Mouse (Mus musculus): Measurements from ENCODE around the gene Il17rb.
A peak's percentile ranks its signal among the peaks of the same experiment; 100 is the strongest.

Il17rb gene

GRCm38 (mm10) chr14:29971446-29971845 is 37.2 kb downstream of the Il17rb start:
- no peak for DNase-seq (ENCODE audit: extremely low spot score, low read depth, low spot score)

GRCm38 (mm10) chr14:29968075-29968821 is 40.4 kb downstream of the Il17rb start, which contains the start of gene Selenok:
Selenok (plus strand) TSS chr14:29968308.
- peak; percentile 98 for DNase-seq (ENCODE audit: extremely low spot score, low read depth, low spot score)

- no peak for DNase-seq (ENCODE audit: extremely low spot score, low read depth, low spot score)
Observed at GRCm38 (mm10) chr14:29967611-29968010, 41.1 kb downstream of the Il17rb start.

- no peak for DNase-seq (ENCODE audit: extremely low spot score, low read depth, low spot score)
Observed at GRCm38 (mm10) chr14:29957393-29957792, 51.3 kb downstream of the Il17rb start.

GRCm38 (mm10) chr14:29950805-29951204 is 57.9 kb downstream of the Il17rb start:
- no peak for DNase-seq (ENCODE audit: extremely low spot score, low read depth, low spot score)

- DNase-seq (ENCODE audit: extremely low spot score, low read depth, low spot score): no peak
Observed at GRCm38 (mm10) chr14:29946761-29947309, 61.9 kb downstream of the Il17rb start.
